Mouse (Mus musculus) embryonic facial prominence, embryonic 10.5 days (tissue): ENCODE measurements at regions not wholly inside any gene's neighbourhood (a gene's known extent, or its start where the extent isn't known, plus 50 kb on each side); places are given as distances from the start of the nearest gene placed in this dataset.

ENCODE experiments used
- DNase-seq: peaks from one replicate; pipeline ENCODE4 v3.0.0-alpha.2; 2017; ENCODE audit warnings: low spot score
- H3K27ac ChIP-seq: fragments of 300-500 bp; sonication (generic); replicated peaks from 2 replicates; pipeline ENCODE4 v1.5.1; 2016; ENCODE audit warnings: mild to moderate bottlenecking
- H3K27me3 ChIP-seq: fragments of 300-500 bp; sonication (generic); replicated peaks from 2 replicates; pipeline ENCODE4 v1.6.1; 2016; ENCODE audit warnings: low read depth, mild to moderate bottlenecking; ENCODE audit not compliant: poor library complexity, severe bottlenecking
- H3K36me3 ChIP-seq: fragments of 300-500 bp; sonication (generic); replicated peaks from 2 replicates; pipeline ENCODE4 v1.6.1; 2016; ENCODE audit warnings: mild to moderate bottlenecking, moderate library complexity
- H3K4me1 ChIP-seq: fragments of 300-500 bp; sonication (generic); 2 replicates; pipeline ENCODE4 v1.6.1; 2016
- H3K4me3 ChIP-seq: fragments of 300-500 bp; sonication (generic); 2 replicates; pipeline ENCODE4 v1.5.1; 2016; ENCODE audit warnings: mild to moderate bottlenecking, moderate library complexity
- H3K9me3 ChIP-seq: fragments of 300-500 bp; sonication (generic); 2 replicates; pipeline ENCODE4 v1.6.1; 2016; ENCODE audit warnings: mild to moderate bottlenecking
- WGBS: fragments of 180-500 bp; shearing (Covaris S2); methylation state at CpG from one replicate; pipeline ENCODE4 v1.1.7; 2016; 5-methylcytosine and 5-hydroxymethylcytosine counted together

- H3K9me3 ChIP-seq: no peaks in the 10 kb centered on the region
- 79% methylated on average over 4 of the region's 4 CpGs for WGBS
- no peak for DNase-seq
- no peak overlapping the region for H3K27ac ChIP-seq
- H3K27me3 ChIP-seq: no peaks in the 10 kb centered on the region
- 0 out of 2 replicates have a peak, but pooled peaks cover 3% of the 10 kb centered on the region for H3K4me1 ChIP-seq
- no peak overlapping the region for H3K4me3 ChIP-seq
- H3K36me3 ChIP-seq: no peaks in the 10 kb centered on the region
Observed at GRCm38 (mm10) chr14:47826545-47826944, 178.3 kb downstream of the Ktn1 start.

GRCm38 (mm10) chr14:47827623-47828022 lies 179.4 kb downstream of the Ktn1 start:
- H3K9me3 ChIP-seq: no peaks in the 10 kb centered on the region
- H3K4me3 ChIP-seq: no peak overlapping the region
- 82% methylated on average over 2 of the region's 2 CpGs for WGBS
- no peaks in the 10 kb centered on the region for H3K36me3 ChIP-seq
- no peaks in the 10 kb centered on the region for H3K27me3 ChIP-seq
- no peak overlapping the region for H3K27ac ChIP-seq
- DNase-seq: no peak
- H3K4me1 ChIP-seq: 0 out of 2 replicates have a peak, but pooled peaks cover 3% of the 10 kb centered on the region

- WGBS: 87% methylated on average over 10 of the region's 10 CpGs
- no peak overlapping the region for H3K4me3 ChIP-seq
- no peaks in the 10 kb centered on the region for H3K36me3 ChIP-seq
- H3K27me3 ChIP-seq: no peaks in the 10 kb centered on the region
- no peaks in the 10 kb centered on the region for H3K9me3 ChIP-seq
- no peak for DNase-seq
- no peak overlapping the region for H3K27ac ChIP-seq
- peaks cover under 1% of the 10 kb centered on the region; the same call in 1 of the 2 replicates for H3K4me1 ChIP-seq
Observed at GRCm38 (mm10) chr14:47833696-47834095, 185.4 kb downstream of the Ktn1 start.

GRCm38 (mm10) chr14:47835408-47835807 lies 187.2 kb downstream of the Ktn1 start:
- WGBS: 87% methylated on average over 4 of the region's 4 CpGs
- Histone ChIP-seq H3K36me3 (no peaks in the 10 kb centered on the region), H3K9me3 (no peaks in the 10 kb centered on the region), H3K27me3 (no peaks in the 10 kb centered on the region), H3K4me3 (no peak overlapping the region), H3K4me1 (peaks cover 14% of the 10 kb centered on the region), H3K27ac (no peak overlapping the region)
- no peak for DNase-seq

- H3K27ac ChIP-seq: peak overlapping the region; percentile 32; the same call in 1 of the 2 replicates
- H3K9me3 ChIP-seq: no peaks in the 10 kb centered on the region
- no peak overlapping the region for H3K4me3 ChIP-seq
- no peaks in the 10 kb centered on the region for H3K36me3 ChIP-seq
- WGBS: 54% methylated on average over 6 of the region's 6 CpGs
- peaks cover 14% of the 10 kb centered on the region for H3K4me1 ChIP-seq
- no peak for DNase-seq
- no peaks in the 10 kb centered on the region for H3K27me3 ChIP-seq
Observed at GRCm38 (mm10) chr14:47839493-47840215, 191.4 kb downstream of the Ktn1 start.

- WGBS: 68% methylated on average over 1 of the region's 1 CpGs
- peaks cover 7% of the 10 kb centered on the region for H3K4me1 ChIP-seq
- H3K9me3 ChIP-seq: no peaks in the 10 kb centered on the region
- no peak for DNase-seq
- H3K4me3 ChIP-seq: no peak overlapping the region
- H3K27ac ChIP-seq: no peak overlapping the region
- H3K36me3 ChIP-seq: no peaks in the 10 kb centered on the region
- H3K27me3 ChIP-seq: no peaks in the 10 kb centered on the region
Observed at GRCm38 (mm10) chr14:47844366-47844765, 196.1 kb downstream of the Ktn1 start.

GRCm38 (mm10) chr14:47848861-47849260 lies 200.6 kb downstream of the Ktn1 start:
- WGBS: 90% methylated on average over 4 of the region's 4 CpGs
- Histone ChIP-seq H3K27me3 (no peaks in the 10 kb centered on the region), H3K36me3 (no peaks in the 10 kb centered on the region)

GRCm38 (mm10) chr14:47856280-47856765 lies 208.1 kb downstream of the Ktn1 start:
- Histone ChIP-seq H3K4me1 (peaks cover 10% of the 10 kb centered on the region; the same call in 1 of the 2 replicates), H3K36me3 (no peaks in the 10 kb centered on the region), H3K27ac (no peak overlapping the region), H3K9me3 (no peaks in the 10 kb centered on the region), H3K27me3 (no peaks in the 10 kb centered on the region), H3K4me3 (no peak overlapping the region)
- 64% methylated on average over 7 of the region's 7 CpGs for WGBS
- no peak for DNase-seq

More at GRCm38 (mm10) chr14:47848861-47849260, 200.6 kb downstream of the Ktn1 start:
- H3K4me3 ChIP-seq: no peak overlapping the region
- DNase-seq: no peak
- no peaks in the 10 kb centered on the region for H3K9me3 ChIP-seq
- H3K27ac ChIP-seq: no peak overlapping the region
- no peaks in the 10 kb centered on the region for H3K4me1 ChIP-seq

GRCm38 (mm10) chr14:47857271-47857670 lies 209.0 kb downstream of the Ktn1 start:
- H3K36me3 ChIP-seq: no peaks in the 10 kb centered on the region
- 74% methylated on average over 4 of the region's 4 CpGs for WGBS
- H3K4me1 ChIP-seq: peaks cover 10% of the 10 kb centered on the region; the same call in 1 of the 2 replicates
- no peak for DNase-seq
- H3K27ac ChIP-seq: no peak overlapping the region
- H3K27me3 ChIP-seq: no peaks in the 10 kb centered on the region
- no peak overlapping the region for H3K4me3 ChIP-seq
- H3K9me3 ChIP-seq: 0 out of 2 replicates have a peak, but pooled peaks cover 6% of the 10 kb centered on the region

- Histone ChIP-seq H3K36me3 (no peaks in the 10 kb centered on the region), H3K27me3 (no peaks in the 10 kb centered on the region), H3K4me1 (peaks cover 10% of the 10 kb centered on the region; the same call in 1 of the 2 replicates), H3K4me3 (no peak overlapping the region), H3K9me3 (0 out of 2 replicates have a peak, but pooled peaks cover 7% of the 10 kb centered on the region), H3K27ac (no peak overlapping the region)
- DNase-seq: no peak
- WGBS: 80% methylated on average over 16 of the region's 16 CpGs
Observed at GRCm38 (mm10) chr14:47857731-47858556, 209.7 kb downstream of the Ktn1 start.

GRCm38 (mm10) chr14:47862556-47862955 lies 214.3 kb downstream of the Ktn1 start:
- no peak for DNase-seq
- WGBS: 72% methylated on average over 1 of the region's 1 CpGs
- no peak overlapping the region for H3K27ac ChIP-seq

GRCm38 (mm10) chr14:47863067-47863466 lies 214.8 kb downstream of the Ktn1 start:
- DNase-seq: no peak
- H3K27me3 ChIP-seq: no peaks in the 10 kb centered on the region
- 79% methylated on average over 5 of the region's 5 CpGs for WGBS
- 0 out of 2 replicates have a peak, but pooled peaks cover under 1% of the 10 kb centered on the region for H3K4me1 ChIP-seq
- H3K36me3 ChIP-seq: no peaks in the 10 kb centered on the region
- H3K4me3 ChIP-seq: no peak overlapping the region
- 0 out of 2 replicates have a peak, but pooled peaks cover 7% of the 10 kb centered on the region for H3K9me3 ChIP-seq
- H3K27ac ChIP-seq: no peak overlapping the region

More at GRCm38 (mm10) chr14:47862556-47862955, 214.3 kb downstream of the Ktn1 start:
- Histone ChIP-seq H3K4me1 (0 out of 2 replicates have a peak, but pooled peaks cover 3% of the 10 kb centered on the region), H3K36me3 (no peaks in the 10 kb centered on the region), H3K27me3 (no peaks in the 10 kb centered on the region), H3K4me3 (no peak overlapping the region), H3K9me3 (0 out of 2 replicates have a peak, but pooled peaks cover 7% of the 10 kb centered on the region)
